23 mouse cellular contexts compared by ENCODE assay signal in the genomic region with DNA sequence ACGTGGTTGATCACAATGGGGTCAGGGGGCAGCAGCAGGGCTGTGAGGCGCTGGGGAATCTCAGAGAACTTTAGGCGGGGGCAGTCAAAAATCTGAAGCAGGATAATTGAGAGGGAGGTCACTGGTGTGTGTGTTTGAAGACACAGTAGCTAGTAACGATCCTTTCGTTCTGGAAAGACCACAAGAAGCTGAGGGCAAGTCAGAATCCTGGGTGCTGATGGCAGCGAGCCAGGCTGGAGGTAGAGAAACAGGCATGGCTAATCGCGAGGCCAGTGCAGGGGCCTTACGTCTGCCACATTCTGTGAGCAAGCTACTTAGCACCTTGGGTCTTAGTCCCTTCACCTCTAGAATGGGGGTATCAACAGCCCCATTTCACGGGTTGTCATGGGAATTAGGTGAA. TPM values are rescaled to one million over a fixed set of nuclear protein-coding genes. Genes with fewer than 3 reads are reported as not detected.
"Had no signal": no experiment of that assay in that cellular context is flagged by ENCODE, and none has a peak within 500 bp of the region (broad histone marks: within the 10 kb centered on the region; RNA-seq: fewer than 3 reads in every experiment).

No protein-coding gene starts in this region.

- H3K4me2 ChIP-seq: liver, embryonic 15.5 days; lung, embryonic 14.5 days; midbrain, embryonic 13.5 days; neural tube, embryonic 13.5 days; neural tube, embryonic 15.5 days had no signal

- H3K4me3 ChIP-seq: liver, embryonic 15.5 days; midbrain, embryonic 10.5 days; midbrain, embryonic 13.5 days; myocyte; neural tube, embryonic 13.5 days; neural tube, embryonic 15.5 days had no signal

- DNase-seq: liver, postnatal 0 days; lung, embryonic 14.5 days; lung, postnatal 10 days; lung, postnatal 4 days; retina, postnatal 1 day; right cerebral cortex, adult 18-20 months; right cerebral cortex, postnatal 25 days; right cerebral cortex, postnatal 4 days; spleen, adult 18-20 months; thymus, adult 18-20 months; thymus, postnatal 14 days; thymus, postnatal 36 days had no signal

- H3K27ac ChIP-seq: liver, embryonic 15.5 days; midbrain, embryonic 10.5 days; midbrain, embryonic 13.5 days; neural tube, embryonic 13.5 days; neural tube, embryonic 15.5 days had no signal

- ATAC-seq: liver, postnatal 0 days; midbrain, embryonic 13.5 days; midbrain, embryonic 16.5 days had no signal

- H3K9me3 ChIP-seq: liver, embryonic 15.5 days; midbrain, embryonic 10.5 days; midbrain, embryonic 13.5 days; neural tube, embryonic 13.5 days; neural tube, embryonic 15.5 days had no signal

- H3K9ac ChIP-seq: liver, embryonic 15.5 days; liver, postnatal 0 days; lung, embryonic 14.5 days; midbrain, embryonic 13.5 days; neural tube, embryonic 13.5 days; neural tube, embryonic 15.5 days had no signal

- H3K27me3 ChIP-seq: neural tube, embryonic 15.5 days had no signal

RNA-seq across cellular contexts. Expression of gene 4931409K22Rik, which starts 37.3 kb away (rescaled TPM):
- polyA plus RNA-seq: liver, embryonic 15.5 days; liver, postnatal 0 days; lung, embryonic 14.5 days; lung, embryonic 16.5 days; myocyte; neural tube, embryonic 11.5 days; small intestine, adult 2 months; thymus, postnatal 0 days had no signal

RNA-seq across cellular contexts. Expression of gene Asb10, which starts 53.1 kb away (rescaled TPM):
- polyA plus RNA-seq: midbrain, embryonic 16.5 days had no signal
